Mouse (Mus musculus): ENCODE results near the gene Gm11444.

The Gm11444 gene

GRCm38 (mm10) chr11:85850233-85850632 lies at the start of gene Gm11444:
TSS of gene Gm11444 (minus strand) at chr11:85850333.
- no peak for DNase-seq (ENCODE audit: low spot score)

GRCm38 (mm10) chr11:85896335-85896985 lies 46.3 kb upstream of the Gm11444 start:
- no peak for DNase-seq (ENCODE audit: low spot score)

- DNase-seq (ENCODE audit: low spot score): no peak
Observed at GRCm38 (mm10) chr11:85894731-85895545, 44.8 kb upstream of the Gm11444 start.

- no peak for DNase-seq (ENCODE audit: low spot score)
Observed at GRCm38 (mm10) chr11:85894136-85894530, 44.0 kb upstream of the Gm11444 start.

- DNase-seq (ENCODE audit: low spot score): no peak
Observed at GRCm38 (mm10) chr11:85893400-85894135, 43.4 kb upstream of the Gm11444 start.

- no peak for DNase-seq (ENCODE audit: low spot score)
Observed at GRCm38 (mm10) chr11:85892771-85893170, 42.6 kb upstream of the Gm11444 start.

- DNase-seq (ENCODE audit: low spot score): no peak
Observed at GRCm38 (mm10) chr11:85891692-85892040, 41.5 kb upstream of the Gm11444 start.

- no peak for DNase-seq (ENCODE audit: low spot score)
Observed at GRCm38 (mm10) chr11:85891010-85891691, 41.0 kb upstream of the Gm11444 start.

- DNase-seq (ENCODE audit: low spot score): no peak
Observed at GRCm38 (mm10) chr11:85890563-85890845, 40.4 kb upstream of the Gm11444 start.

GRCm38 (mm10) chr11:85889730-85890562 lies 39.8 kb upstream of the Gm11444 start:
- no peak for DNase-seq (ENCODE audit: low spot score)

- DNase-seq (ENCODE audit: low spot score): no peak
Observed at GRCm38 (mm10) chr11:85889056-85889729, 39.1 kb upstream of the Gm11444 start.

GRCm38 (mm10) chr11:85888451-85888961 lies 38.4 kb upstream of the Gm11444 start:
- DNase-seq (ENCODE audit: low spot score): no peak

- DNase-seq (ENCODE audit: low spot score): no peak
Observed at GRCm38 (mm10) chr11:85887801-85888450, 37.8 kb upstream of the Gm11444 start.

- no peak for DNase-seq (ENCODE audit: low spot score)
Observed at GRCm38 (mm10) chr11:85887273-85887672, 37.1 kb upstream of the Gm11444 start.

- DNase-seq (ENCODE audit: low spot score): no peak
Observed at GRCm38 (mm10) chr11:85886429-85886785, 36.3 kb upstream of the Gm11444 start.

GRCm38 (mm10) chr11:85885665-85886428 lies 35.7 kb upstream of the Gm11444 start, which contains the start of gene Tbx4:
TSS of gene Tbx4 (plus strand) at chr11:85886422.
- no peak for DNase-seq (ENCODE audit: low spot score)

- DNase-seq (ENCODE audit: low spot score): no peak
Observed at GRCm38 (mm10) chr11:85884498-85884897, 34.4 kb upstream of the Gm11444 start.

- DNase-seq (ENCODE audit: low spot score): no peak
Observed at GRCm38 (mm10) chr11:85876059-85876788, 26.1 kb upstream of the Gm11444 start.

GRCm38 (mm10) chr11:85864363-85864762 lies 14.2 kb upstream of the Gm11444 start:
- DNase-seq (ENCODE audit: low spot score): no peak
